Mouse (Mus musculus): ENCODE results near the gene Hs3st4. TPM values are rescaled to one million over a fixed set of nuclear protein-coding genes. Genes with fewer than 3 reads are reported as not detected.

Hs3st4 gene
- polyA plus RNA-seq, 1 experiment from 2014 or later, result 14.9 TPM

DNA sequence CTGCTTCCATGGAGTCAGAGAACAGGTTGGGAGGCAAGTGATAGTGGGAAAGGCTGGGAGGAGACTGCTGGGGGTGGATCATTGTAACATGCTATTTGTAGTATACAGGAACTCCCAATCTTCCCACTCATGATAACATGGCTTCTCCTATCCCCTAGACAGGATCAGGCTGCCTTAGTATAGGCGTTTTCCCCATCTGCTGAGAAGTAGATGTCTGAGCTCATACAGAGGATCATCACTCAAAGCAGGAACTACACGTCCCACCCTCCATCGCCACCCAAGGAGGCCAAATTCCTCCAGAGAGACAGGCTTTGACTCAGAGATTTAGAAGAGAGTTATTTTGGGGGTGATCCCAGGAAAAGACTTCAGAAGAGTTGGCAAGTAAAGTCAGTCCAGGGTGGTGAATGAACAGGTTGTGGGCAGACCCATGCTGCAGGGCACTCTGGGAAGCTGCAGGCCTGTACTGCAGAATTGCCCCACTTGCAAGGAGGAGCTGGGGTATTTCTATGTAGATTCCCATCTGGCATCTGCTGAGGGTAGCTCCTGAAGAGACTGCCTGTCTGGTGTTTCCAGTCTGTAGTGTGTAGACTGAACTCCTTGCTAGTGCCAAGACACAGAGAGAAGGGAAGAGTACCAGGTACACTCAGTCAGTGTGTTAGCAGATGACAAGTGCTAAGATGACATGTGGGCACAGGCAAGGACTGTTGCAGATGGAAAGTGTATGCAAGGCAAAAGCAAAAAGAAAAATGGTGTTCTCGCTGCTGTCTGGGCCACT, 255.4 kb downstream of the Hs3st4 start:
- H3K9ac ChIP-seq (replicated peaks), result no peak overlapping the region
- H3K27ac ChIP-seq (replicated peaks), result no peak overlapping the region
- ATAC-seq (ENCODE audit: low FRiP score), result no peak
- no peaks in the 10 kb centered on the region for H3K9me3 ChIP-seq (replicated peaks)
- no peak overlapping the region for H3K4me3 ChIP-seq (replicated peaks)
- no peaks in the 10 kb centered on the region for H3K27me3 ChIP-seq (replicated peaks)
- H3K36me3 ChIP-seq, result no peaks in the 10 kb centered on the region
- 82% methylated on average over 4 of the region's 4 CpGs for WGBS
- H3K4me1 ChIP-seq, result peaks cover 20% of the 10 kb centered on the region
- no peak overlapping the region for H3K4me2 ChIP-seq

- peak; percentile 86 for ATAC-seq (ENCODE audit: low FRiP score)
- WGBS, result 7% methylated on average over 7 of the region's 7 CpGs
- Histone ChIP-seq H3K9me3 (replicated peaks) (no peaks in the 10 kb centered on the region), H3K27ac (replicated peaks) (peak overlapping the region; percentile 49; the same call in 1 of the 2 replicates), H3K9ac (replicated peaks) (no peak overlapping the region), H3K27me3 (replicated peaks) (no peaks in the 10 kb centered on the region), H3K36me3 (no peaks in the 10 kb centered on the region), H3K4me1 (peaks cover 20% of the 10 kb centered on the region), H3K4me3 (replicated peaks) (no peak overlapping the region), H3K4me2 (no peak overlapping the region)
Observed at GRCm38 (mm10) chr7:124239903-124240647, 257.4 kb downstream of the Hs3st4 start.

- Histone ChIP-seq H3K27ac (replicated peaks) (no peak overlapping the region), H3K4me2 (no peak overlapping the region), H3K4me3 (replicated peaks) (no peak overlapping the region), H3K27me3 (replicated peaks) (no peaks in the 10 kb centered on the region), H3K9ac (replicated peaks) (no peak overlapping the region), H3K36me3 (no peaks in the 10 kb centered on the region), H3K4me1 (no peaks in the 10 kb centered on the region), H3K9me3 (replicated peaks) (no peaks in the 10 kb centered on the region)
- 47% methylated on average over 3 of the region's 3 CpGs for WGBS
- ATAC-seq (ENCODE audit: low FRiP score), result no peak
Observed at GRCm38 (mm10) chr7:124249838-124250237, 267.2 kb downstream of the Hs3st4 start.

DNA sequence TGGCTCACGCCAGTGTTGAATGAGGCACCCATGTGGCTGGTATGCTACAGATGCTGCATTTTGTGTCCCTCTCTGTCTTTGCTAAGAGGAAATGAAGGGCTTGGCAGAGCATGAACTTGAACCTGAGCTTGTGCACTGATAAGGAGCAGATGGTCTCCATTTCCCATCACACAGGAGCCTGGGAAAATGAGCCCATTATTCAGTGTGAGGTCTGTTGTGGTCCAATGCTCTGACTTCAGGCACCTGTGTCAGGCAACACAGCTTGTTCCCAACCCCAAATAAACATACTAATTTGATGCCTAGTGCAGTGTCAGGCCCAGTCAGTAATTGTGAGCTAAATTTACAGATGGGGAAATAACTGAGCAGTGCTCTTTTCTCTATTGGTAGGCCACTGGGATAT, 267.9 kb downstream of the Hs3st4 start:
- H3K4me2 ChIP-seq, result no peak overlapping the region
- no peaks in the 10 kb centered on the region for H3K4me1 ChIP-seq
- no peak for ATAC-seq (ENCODE audit: low FRiP score)
- H3K9ac ChIP-seq (replicated peaks), result no peak overlapping the region
- no peaks in the 10 kb centered on the region for H3K27me3 ChIP-seq (replicated peaks)
- 74% methylated on average over 1 of the region's 1 CpGs for WGBS
- H3K9me3 ChIP-seq (replicated peaks), result no peaks in the 10 kb centered on the region
- no peaks in the 10 kb centered on the region for H3K36me3 ChIP-seq
- no peak overlapping the region for H3K27ac ChIP-seq (replicated peaks)
- H3K4me3 ChIP-seq (replicated peaks), result no peak overlapping the region

DNA sequence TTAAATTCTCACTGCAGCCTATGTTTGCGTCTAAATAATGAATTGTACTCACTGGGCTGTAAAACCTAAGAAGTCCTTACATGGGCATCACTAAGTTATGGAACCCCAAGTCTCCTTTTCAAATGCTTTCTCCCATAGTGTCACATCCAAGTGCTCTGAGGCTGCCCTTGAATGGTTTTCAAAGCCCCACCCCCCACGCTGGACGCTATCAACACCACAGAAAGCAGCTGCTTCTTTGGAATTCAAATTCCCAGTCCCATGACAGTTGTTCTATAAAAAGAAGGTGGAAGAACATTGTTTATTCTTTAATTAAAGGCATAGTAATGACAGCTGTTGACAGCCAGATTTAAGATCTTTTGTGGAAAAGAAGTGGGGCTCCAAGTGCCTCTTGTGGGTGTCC, 275.8 kb downstream of the Hs3st4 start:
- H3K9me3 ChIP-seq (replicated peaks), result no peaks in the 10 kb centered on the region
- H3K36me3 ChIP-seq, result no peaks in the 10 kb centered on the region
- H3K4me3 ChIP-seq (replicated peaks), result no peak overlapping the region
- H3K9ac ChIP-seq (replicated peaks), result no peak overlapping the region
- H3K4me1 ChIP-seq, result no peaks in the 10 kb centered on the region
- no peaks in the 10 kb centered on the region for H3K27me3 ChIP-seq (replicated peaks)
- no peak for ATAC-seq (ENCODE audit: low FRiP score)
- no peak overlapping the region for H3K27ac ChIP-seq (replicated peaks)
- H3K4me2 ChIP-seq, result no peak overlapping the region
- 56% methylated on average over 3 of the region's 3 CpGs for WGBS

DNA sequence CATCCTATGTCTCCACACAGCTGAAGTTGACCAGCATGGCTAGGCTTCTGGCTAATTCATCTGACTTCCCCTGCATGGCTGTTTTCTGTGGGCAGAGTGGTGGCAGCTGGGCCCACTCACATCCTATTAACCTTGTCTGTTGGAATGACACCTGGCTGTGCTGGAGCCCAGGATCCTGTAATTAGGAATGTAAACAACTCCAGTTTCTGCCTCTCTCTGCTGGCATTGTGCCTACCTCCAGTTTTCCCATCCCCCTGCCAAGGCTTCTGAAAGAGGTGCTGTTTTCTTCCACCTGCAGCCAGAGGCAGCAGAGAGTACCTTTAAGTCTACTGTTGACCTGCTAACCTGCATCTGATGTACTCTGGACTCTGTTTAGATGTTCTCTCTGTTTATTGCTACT, 288.1 kb downstream of the Hs3st4 start:
- H3K4me1 ChIP-seq, result no peaks in the 10 kb centered on the region
- no peak overlapping the region for H3K9ac ChIP-seq (replicated peaks)
- no peak for ATAC-seq (ENCODE audit: low FRiP score)
- H3K36me3 ChIP-seq, result no peaks in the 10 kb centered on the region
- H3K4me3 ChIP-seq (replicated peaks), result no peak overlapping the region
- no peak overlapping the region for H3K4me2 ChIP-seq
- no peaks in the 10 kb centered on the region for H3K27me3 ChIP-seq (replicated peaks)
- H3K9me3 ChIP-seq (replicated peaks), result no peaks in the 10 kb centered on the region
- no peak overlapping the region for H3K27ac ChIP-seq (replicated peaks)

DNA sequence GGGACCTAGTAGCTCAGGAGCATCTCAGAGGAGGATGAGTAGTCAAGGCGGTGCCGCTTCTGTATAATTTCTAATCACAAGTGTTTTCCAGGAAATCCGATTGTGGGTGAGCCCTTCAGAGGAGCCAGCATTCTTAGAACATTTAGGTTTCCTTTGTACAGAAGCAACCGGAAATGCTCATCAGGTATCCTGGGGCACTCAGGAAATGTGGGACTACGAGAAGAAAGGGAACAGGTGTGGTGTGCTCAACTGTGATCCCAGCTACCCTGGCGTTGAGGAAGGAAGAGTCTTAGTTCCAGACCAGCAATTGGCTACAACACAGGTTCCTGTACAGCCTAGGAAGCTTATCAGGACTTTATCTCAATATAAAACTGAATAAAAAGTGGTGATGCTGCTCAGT, 307.2 kb downstream of the Hs3st4 start:
- H3K9me3 ChIP-seq (replicated peaks), result no peaks in the 10 kb centered on the region
- H3K36me3 ChIP-seq, result no peaks in the 10 kb centered on the region
- H3K4me3 ChIP-seq (replicated peaks), result no peak overlapping the region
- no peak overlapping the region for H3K27ac ChIP-seq (replicated peaks)
- no peak overlapping the region for H3K4me2 ChIP-seq
- no peak for ATAC-seq (ENCODE audit: low FRiP score)
- no peaks in the 10 kb centered on the region for H3K27me3 ChIP-seq (replicated peaks)
- H3K4me1 ChIP-seq, result 0 out of 2 replicates have a peak, but pooled peaks cover 3% of the 10 kb centered on the region
- 81% methylated on average over 6 of the region's 6 CpGs for WGBS
- H3K9ac ChIP-seq (replicated peaks), result no peak overlapping the region

- H3K27me3 ChIP-seq (replicated peaks), result no peaks in the 10 kb centered on the region
- no peak for ATAC-seq (ENCODE audit: low FRiP score)
Observed at GRCm38 (mm10) chr7:124319451-124319850, 336.8 kb downstream of the Hs3st4 start.

DNA sequence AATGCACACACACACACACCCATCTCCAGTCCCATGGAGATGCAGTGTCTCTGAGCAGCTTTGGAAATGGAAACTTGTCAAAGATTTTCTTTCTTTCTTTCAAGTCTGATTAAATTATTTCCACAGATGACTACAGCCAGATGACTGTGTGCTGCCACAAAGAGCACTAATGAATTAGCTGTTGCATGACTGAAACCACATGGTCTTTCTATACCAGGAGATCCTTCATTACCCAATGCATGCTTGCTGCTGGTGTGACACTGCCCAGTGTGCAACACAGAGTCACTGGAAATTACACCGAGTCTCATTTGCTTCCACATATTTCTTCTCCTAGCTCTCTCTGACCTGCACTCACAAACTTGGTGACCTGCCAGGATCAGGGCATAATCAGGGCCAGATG, 353.0 kb downstream of the Hs3st4 start:
- WGBS, result 90% methylated on average over 1 of the region's 1 CpGs
- Histone ChIP-seq H3K9ac (replicated peaks) (no peak overlapping the region), H3K27me3 (replicated peaks) (no peaks in the 10 kb centered on the region), H3K36me3 (no peaks in the 10 kb centered on the region), H3K4me1 (no peaks in the 10 kb centered on the region), H3K4me2 (no peak overlapping the region), H3K4me3 (replicated peaks) (no peak overlapping the region), H3K9me3 (replicated peaks) (no peaks in the 10 kb centered on the region), H3K27ac (replicated peaks) (no peak overlapping the region)
- no peak for ATAC-seq (ENCODE audit: low FRiP score)

More at GRCm38 (mm10) chr7:124319451-124319850, 336.8 kb downstream of the Hs3st4 start:
- Histone ChIP-seq H3K4me1 (no peaks in the 10 kb centered on the region), H3K4me3 (replicated peaks) (no peak overlapping the region), H3K27ac (replicated peaks) (no peak overlapping the region), H3K9ac (replicated peaks) (no peak overlapping the region), H3K9me3 (replicated peaks) (no peaks in the 10 kb centered on the region), H3K36me3 (no peaks in the 10 kb centered on the region), H3K4me2 (no peak overlapping the region)
- WGBS, result 77% methylated on average over 4 of the region's 4 CpGs

DNA sequence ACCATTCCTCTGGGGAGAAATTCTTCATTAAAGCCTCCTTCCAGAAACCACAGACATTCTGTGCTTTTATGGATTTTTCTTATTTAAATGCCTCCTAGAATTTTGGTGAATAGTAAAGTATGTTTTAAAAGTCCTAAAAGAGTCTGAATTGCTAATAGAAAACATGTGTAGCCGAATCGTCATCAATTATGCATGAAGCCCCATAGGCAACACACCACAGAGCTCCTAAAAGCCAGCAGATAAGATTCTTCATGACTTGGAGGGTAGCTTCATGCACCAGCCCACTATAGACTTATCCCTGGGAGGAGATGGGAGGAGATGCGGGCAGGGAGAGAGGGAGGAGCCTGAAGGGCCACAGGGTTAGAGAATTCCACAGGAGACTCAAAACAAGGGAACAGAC, 358.8 kb downstream of the Hs3st4 start:
- Histone ChIP-seq H3K27ac (replicated peaks) (no peak overlapping the region), H3K4me2 (no peak overlapping the region), H3K27me3 (replicated peaks) (no peaks in the 10 kb centered on the region), H3K9me3 (replicated peaks) (no peaks in the 10 kb centered on the region), H3K4me1 (no peaks in the 10 kb centered on the region), H3K9ac (replicated peaks) (no peak overlapping the region), H3K4me3 (replicated peaks) (no peak overlapping the region), H3K36me3 (no peaks in the 10 kb centered on the region)
- no peak for ATAC-seq (ENCODE audit: low FRiP score)
- WGBS, result 74% methylated on average over 3 of the region's 3 CpGs

DNA sequence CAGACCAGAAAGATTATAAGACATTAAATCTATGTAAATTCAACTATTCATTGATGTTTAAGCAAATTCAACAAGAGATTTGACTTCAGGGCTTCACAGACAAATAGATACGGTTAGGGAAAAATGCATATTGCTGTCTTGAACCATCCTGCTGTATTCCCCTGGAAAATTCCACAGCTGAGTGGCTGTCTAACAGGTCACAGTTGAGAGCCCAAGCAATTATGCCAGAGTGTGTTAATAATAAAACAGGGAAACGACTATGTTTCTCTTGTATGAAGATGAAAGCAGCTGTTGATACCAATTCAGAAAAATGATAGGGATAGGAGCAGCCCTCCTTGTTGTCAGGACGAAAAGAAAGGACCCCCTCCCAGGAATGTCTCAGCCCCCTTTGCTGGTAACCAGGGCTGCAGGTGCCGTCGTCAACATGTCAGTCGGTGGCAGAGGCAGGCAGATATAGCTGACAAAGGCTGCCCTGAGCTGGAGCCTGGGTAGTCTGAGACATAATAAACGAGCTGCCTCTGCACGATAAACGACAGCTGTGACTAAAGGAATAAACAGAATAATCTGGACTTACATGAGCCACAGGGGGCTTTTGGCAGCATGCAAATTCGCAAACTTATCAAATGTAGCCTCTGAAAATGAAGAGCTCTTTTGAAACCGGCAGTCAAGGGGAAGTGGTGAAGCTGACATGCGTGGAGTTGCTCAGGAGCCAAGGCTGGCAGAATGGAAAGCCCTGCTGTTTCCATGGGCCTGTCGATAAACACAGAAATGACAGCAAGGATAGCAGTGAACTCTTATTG, 364.7 kb downstream of the Hs3st4 start:
- peak overlapping the region; percentile 65 for H3K27ac ChIP-seq (replicated peaks)
- WGBS, result 18% methylated on average over 13 of the region's 13 CpGs
- no peaks in the 10 kb centered on the region for H3K27me3 ChIP-seq (replicated peaks)
- H3K9me3 ChIP-seq (replicated peaks), result no peaks in the 10 kb centered on the region
- H3K4me2 ChIP-seq, result peak overlapping the region; percentile 44
- peaks cover 11% of the 10 kb centered on the region for H3K4me1 ChIP-seq
- ATAC-seq (ENCODE audit: low FRiP score), result peak; percentile 63; the same call in 1 of the 2 replicates
- H3K9ac ChIP-seq (replicated peaks), result 0 out of 2 replicates have a peak overlapping the region, but pooled peaks have one; percentile 14
- H3K36me3 ChIP-seq, result no peaks in the 10 kb centered on the region
- H3K4me3 ChIP-seq (replicated peaks), result 0 out of 2 replicates have a peak overlapping the region, but pooled peaks have one; percentile 7

Measured in neural tube, embryonic 15.5 days (tissue).